Mouse (Mus musculus) right cerebral cortex, postnatal 36 days (tissue): ENCODE results near the gene Igfbp5.
A peak's percentile ranks its signal among the peaks of the same experiment; 100 is the strongest.

Source experiments
- DNase-seq, 2 experiments: peaks; one replicate each; pipeline ENCODE4 v3.0.0; 2022; ENCODE audit warnings: low spot score in 2 of 2, mixed read lengths in 1 of 2

Gene Igfbp5

GRCm38 (mm10) chr1:72869275-72869674 is 5.4 kb downstream of the Igfbp5 start:
- no peak for DNase-seq

GRCm38 (mm10) chr1:72868429-72869215 is 6.1 kb downstream of the Igfbp5 start:
- no peak for DNase-seq

GRCm38 (mm10) chr1:72867346-72867745 is 7.3 kb downstream of the Igfbp5 start:
- DNase-seq = no peak

GRCm38 (mm10) chr1:72866417-72866816 is 8.3 kb downstream of the Igfbp5 start:
- no peak for DNase-seq

GRCm38 (mm10) chr1:72865900-72866299 is 8.8 kb downstream of the Igfbp5 start:
- DNase-seq = peak in 1 of 2 experiments; percentile 47

- DNase-seq = no peak
Measured at GRCm38 (mm10) chr1:72864272-72864671, 10.4 kb downstream of the Igfbp5 start.

GRCm38 (mm10) chr1:72863692-72864091 is 11.0 kb downstream of the Igfbp5 start:
- no peak for DNase-seq

- no peak for DNase-seq
Measured at GRCm38 (mm10) chr1:72862248-72862647, 12.4 kb downstream of the Igfbp5 start.

- DNase-seq = no peak
Measured at GRCm38 (mm10) chr1:72861702-72862101, 13.0 kb downstream of the Igfbp5 start.

- no peak for DNase-seq
Measured at GRCm38 (mm10) chr1:72860502-72860901, 14.2 kb downstream of the Igfbp5 start.

- no peak for DNase-seq
Measured at GRCm38 (mm10) chr1:72859963-72860362, 14.7 kb downstream of the Igfbp5 start.

- DNase-seq = no peak
Measured at GRCm38 (mm10) chr1:72858874-72859273, 15.8 kb downstream of the Igfbp5 start.

GRCm38 (mm10) chr1:72858286-72858685 is 16.4 kb downstream of the Igfbp5 start:
- no peak for DNase-seq

GRCm38 (mm10) chr1:72857631-72858030 is 17.1 kb downstream of the Igfbp5 start:
- no peak for DNase-seq

- no peak for DNase-seq
Measured at GRCm38 (mm10) chr1:72857142-72857541, 17.5 kb downstream of the Igfbp5 start.

GRCm38 (mm10) chr1:72856209-72856909 is 18.3 kb downstream of the Igfbp5 start:
- no peak for DNase-seq

GRCm38 (mm10) chr1:72855729-72856128 is 19.0 kb downstream of the Igfbp5 start:
- DNase-seq = no peak

GRCm38 (mm10) chr1:72854337-72855237 is 20.1 kb downstream of the Igfbp5 start:
- no peak for DNase-seq

- no peak for DNase-seq
Measured at GRCm38 (mm10) chr1:72853759-72854158, 20.9 kb downstream of the Igfbp5 start.

- no peak for DNase-seq
Measured at GRCm38 (mm10) chr1:72849037-72849436, 25.6 kb downstream of the Igfbp5 start.

GRCm38 (mm10) chr1:72847849-72848380 is 26.8 kb downstream of the Igfbp5 start:
- no peak for DNase-seq

GRCm38 (mm10) chr1:72844675-72845074 is 30.0 kb downstream of the Igfbp5 start:
- DNase-seq = no peak
